Mouse (Mus musculus): ENCODE measurements at regions not wholly inside any gene's neighbourhood (a gene's known extent, or its start where the extent isn't known, plus 50 kb on each side); places are given as distances from the start of the nearest gene placed in this dataset.

- peak; percentile 64 for DNase-seq
Measured at GRCm38 (mm10) chr11:34975771-34976302, 142.4 kb upstream of the Spdl1 start.

- DNase-seq, result peak; percentile 13
Measured at GRCm38 (mm10) chr11:34973467-34973921, 140.1 kb upstream of the Spdl1 start.

- no peak for DNase-seq
Measured at GRCm38 (mm10) chr11:34973012-34973411, 139.6 kb upstream of the Spdl1 start.

DNA sequence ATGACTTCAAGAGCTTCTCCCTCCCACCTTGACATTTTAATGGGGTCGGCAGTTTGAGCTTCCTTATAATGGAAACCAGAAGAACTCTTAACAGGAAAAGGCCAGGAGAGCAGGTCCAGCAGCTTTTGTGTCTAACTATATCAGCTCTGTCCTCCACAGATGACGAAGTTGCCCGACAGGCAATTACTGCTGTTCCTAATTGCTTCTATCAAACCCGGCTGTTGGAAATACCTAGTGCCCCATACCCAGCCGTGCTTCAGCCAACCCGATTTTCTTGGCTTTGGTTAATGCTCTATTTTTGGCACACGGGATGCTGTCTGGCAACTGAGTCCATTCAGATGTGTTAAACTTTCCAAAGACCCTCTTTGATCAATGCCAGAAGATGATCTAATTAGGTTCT is 125.8 kb upstream of the Spdl1 start:
- no peak for DNase-seq

GRCm38 (mm10) chr11:34941486-34942456 is 108.3 kb upstream of the Spdl1 start:
- DNase-seq, result peak; percentile 26

DNA sequence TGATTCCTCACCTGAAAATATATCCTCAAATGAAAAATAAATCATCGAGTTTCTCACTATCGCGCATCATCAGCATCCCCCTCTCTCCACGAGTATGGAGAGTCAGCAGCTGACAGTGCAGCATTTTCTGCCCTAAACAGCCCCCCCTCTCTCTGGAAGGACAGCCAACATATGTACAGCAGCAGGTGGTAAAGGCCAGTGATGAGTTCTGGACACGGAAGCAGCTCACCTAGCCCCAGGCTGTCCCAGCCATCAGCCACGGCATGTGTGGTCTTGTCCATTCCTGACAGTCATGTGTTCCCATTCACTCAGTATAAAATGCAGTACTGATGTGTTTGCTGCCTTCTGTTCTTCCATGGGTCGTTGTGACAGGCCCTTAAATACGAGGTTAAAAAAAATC is 106.7 kb upstream of the Spdl1 start:
- no peak for DNase-seq

GRCm38 (mm10) chr11:34939002-34939401 is 105.6 kb upstream of the Spdl1 start:
- no peak for DNase-seq

- no peak for DNase-seq
Measured at GRCm38 (mm10) chr11:34932191-34932590, 98.8 kb upstream of the Spdl1 start.

DNA sequence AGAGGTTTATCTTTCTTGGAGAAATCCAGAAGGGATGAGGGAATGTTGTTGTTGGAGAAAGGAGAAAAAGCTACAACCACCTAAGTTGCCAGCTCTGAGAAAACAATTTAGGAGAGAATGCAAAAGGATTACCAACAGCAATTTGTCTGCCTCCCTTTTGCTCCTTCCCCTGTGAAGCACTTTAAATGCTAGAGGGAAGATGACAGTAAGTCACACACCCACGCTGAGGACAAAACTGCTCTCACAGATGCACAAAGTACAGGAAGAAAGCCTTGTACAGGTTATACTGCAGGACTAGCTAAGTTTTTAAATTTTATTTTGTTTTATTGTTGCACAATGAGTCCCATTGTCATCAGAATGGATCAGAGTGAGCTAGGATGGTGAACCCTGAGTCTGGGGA is 83.7 kb upstream of the Spdl1 start:
- no peak for DNase-seq

- DNase-seq, result no peak
Measured at GRCm38 (mm10) chr11:34909841-34910240, 76.4 kb upstream of the Spdl1 start.

- DNase-seq, result no peak
Measured at GRCm38 (mm10) chr11:34904271-34904670, 70.8 kb upstream of the Spdl1 start.

DNA sequence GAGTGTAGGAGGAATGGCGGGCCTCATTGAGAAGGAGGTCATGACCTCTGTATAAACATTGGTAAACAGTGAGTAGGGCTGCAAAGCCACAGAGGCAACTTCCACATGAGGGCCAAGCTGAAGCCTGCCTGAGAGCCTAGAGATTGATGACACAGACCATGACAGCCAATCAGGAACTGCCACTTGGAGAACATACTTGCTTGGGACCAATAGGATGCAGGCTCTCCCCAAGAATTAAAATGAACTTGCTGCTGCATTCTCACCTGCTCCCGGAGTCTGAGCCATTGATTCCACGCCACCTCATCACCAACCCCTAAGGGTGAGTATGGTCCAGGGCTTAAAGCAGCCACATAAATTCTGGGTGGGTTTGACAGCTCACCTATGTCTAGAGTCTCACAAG is 66.0 kb upstream of the Spdl1 start:
- DNase-seq, result no peak

- DNase-seq, result no peak
Measured at GRCm38 (mm10) chr11:34895624-34896023, 62.2 kb upstream of the Spdl1 start.

DNA sequence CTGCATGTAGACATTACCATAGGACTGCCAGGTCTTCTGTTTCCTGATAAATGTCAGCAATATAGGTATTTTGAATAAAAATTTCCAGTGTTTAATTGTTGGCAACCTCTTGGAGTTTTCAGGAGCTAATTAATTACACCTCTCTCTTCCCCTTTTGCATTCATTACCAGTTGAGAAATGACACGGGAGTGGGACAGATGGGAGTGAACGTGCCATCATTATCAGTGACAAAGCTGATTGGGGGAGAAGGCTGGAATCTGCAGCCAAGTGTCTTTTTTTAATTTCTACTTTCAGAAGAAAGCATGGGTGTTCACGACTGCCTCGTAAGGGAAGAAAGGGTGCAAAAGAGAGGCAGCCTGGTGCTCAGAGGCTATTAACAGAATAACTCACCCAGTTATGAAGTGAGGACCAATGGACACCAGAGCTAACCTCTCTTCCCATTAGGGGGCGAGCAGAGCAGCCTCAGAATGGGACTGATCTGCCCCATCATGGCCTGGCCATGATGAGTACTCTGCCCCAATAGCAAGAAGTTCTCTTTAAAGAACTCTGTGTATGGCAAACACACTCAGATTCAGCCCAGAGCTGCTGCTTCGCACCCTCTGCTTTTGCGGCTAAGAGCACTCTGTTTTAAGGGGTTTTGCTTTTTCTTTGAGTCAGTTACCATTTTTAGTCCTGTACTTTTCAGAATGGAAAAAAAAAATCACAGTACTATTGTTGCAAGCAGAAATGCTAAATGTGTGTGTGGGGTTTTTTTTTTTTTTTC is 55.1 kb upstream of the Spdl1 start:
- no peak for DNase-seq

DNA sequence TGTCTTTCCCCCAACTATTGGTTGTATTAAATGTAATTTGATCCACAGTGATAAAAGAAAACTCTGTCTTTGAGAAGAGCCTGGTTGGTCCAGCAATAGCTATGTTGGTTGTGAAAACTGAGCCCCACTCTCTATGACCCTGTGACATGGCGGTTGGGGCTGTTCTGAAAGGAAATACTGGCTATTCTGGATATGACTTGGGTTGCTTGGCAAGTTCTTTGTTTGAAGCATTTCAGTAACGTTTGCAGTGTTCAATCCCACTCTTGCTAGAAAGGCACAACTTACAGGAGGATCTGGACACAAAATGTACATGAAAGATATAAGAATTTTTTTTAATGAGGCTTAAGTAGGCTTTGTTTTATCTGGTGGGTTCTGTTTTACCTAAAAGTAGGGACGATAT is 54.1 kb upstream of the Spdl1 start:
- no peak for DNase-seq
